Mouse (Mus musculus): ENCODE results near the gene March10. TPM values are rescaled to one million over a fixed set of nuclear protein-coding genes. Genes with fewer than 3 reads are reported as not detected.

Gene March10
- polyA plus RNA-seq, 1 experiment = not detected

DNA sequence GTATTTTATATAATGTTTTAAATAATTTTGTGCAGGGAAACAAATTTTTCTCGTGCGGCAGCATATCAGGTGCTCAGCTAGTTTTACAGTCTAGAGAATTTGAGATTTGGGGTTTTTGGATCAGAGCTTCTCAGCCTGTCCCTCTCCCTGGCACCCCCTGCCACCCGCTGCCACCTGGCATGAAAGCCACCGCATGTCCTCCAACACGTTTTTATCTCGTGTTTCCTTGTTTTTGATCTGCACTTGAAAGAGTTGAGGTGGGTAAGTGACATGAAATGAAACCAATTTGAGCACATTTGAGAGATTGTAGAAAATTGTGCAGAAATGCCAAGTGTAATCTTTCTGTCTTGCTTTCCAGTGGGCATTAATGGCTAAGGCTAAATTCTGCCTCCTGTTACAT lies 11.6 kb downstream of the March10 start:
- 73% methylated on average over 6 of the region's 6 CpGs for WGBS
- Histone ChIP-seq H3K4me1 (ENCODE audit: control insufficient read depth, insufficient read depth, low read length) (peaks cover 10% of the 10 kb centered on the region), H3K27ac (ENCODE audit: insufficient read depth, low read depth, low read length) (no peak overlapping the region), H3K4me3 (ENCODE audit: insufficient read depth, low read depth, low read length) (no peak overlapping the region)
- TF ChIP-seq CTCF (IDR thresholded peaks at IDR 0.05; ENCODE audit: insufficient read depth, low read depth, low read length) = no peak

DNA sequence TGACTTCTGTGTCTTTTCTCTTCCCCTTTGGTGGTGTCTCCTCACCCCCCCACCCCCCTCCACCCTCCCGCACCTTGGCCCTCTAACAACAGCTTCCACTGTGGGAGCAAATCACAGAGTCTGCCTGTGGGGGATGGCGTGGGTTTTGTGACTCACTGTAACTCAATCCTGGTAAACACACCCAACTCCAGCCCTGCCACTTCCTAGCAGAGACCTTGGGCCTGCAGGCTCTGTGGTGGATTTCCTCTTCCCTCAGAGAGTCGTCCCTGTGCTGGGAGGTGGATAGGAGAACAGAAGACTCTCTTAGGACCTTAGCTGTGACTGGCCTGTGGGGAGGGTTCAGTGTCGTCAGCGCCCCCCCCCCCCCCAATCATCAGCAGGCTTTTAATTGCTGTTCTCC lies 13.0 kb downstream of the March10 start:
- Histone ChIP-seq H3K4me1 (ENCODE audit: control insufficient read depth, insufficient read depth, low read length) (peaks cover 10% of the 10 kb centered on the region), H3K4me3 (ENCODE audit: insufficient read depth, low read depth, low read length) (no peak overlapping the region), H3K27ac (ENCODE audit: insufficient read depth, low read depth, low read length) (no peak overlapping the region)
- TF ChIP-seq POLR2A (IDR thresholded peaks at IDR 0.05; ENCODE audit: insufficient read depth, low read depth, low read length) = no peak
- no peak for TF ChIP-seq CTCF (IDR thresholded peaks at IDR 0.05; ENCODE audit: insufficient read depth, low read depth, low read length)
- 40% methylated on average over 5 of the region's 5 CpGs for WGBS

DNA sequence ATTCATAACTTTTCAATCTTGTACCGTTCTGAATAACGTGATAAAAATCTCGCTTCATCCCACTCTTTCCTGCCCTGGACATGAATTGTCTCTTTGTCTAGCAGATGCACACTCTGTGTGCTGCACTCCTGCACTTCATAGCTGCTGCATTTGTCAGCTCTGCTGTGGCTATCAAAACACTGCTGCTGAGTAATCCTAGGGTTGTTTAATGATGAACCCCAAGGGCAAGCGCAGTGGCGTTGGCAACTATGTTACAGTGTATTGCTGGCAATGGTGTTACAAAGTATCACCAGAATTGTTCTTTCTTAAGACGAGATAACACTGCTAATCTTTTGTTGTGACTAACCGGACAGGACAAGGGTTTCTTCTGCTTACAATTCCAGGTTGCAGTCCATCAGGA lies 16.7 kb downstream of the March10 start:
- 71% methylated on average over 7 of the region's 7 CpGs for WGBS

DNA sequence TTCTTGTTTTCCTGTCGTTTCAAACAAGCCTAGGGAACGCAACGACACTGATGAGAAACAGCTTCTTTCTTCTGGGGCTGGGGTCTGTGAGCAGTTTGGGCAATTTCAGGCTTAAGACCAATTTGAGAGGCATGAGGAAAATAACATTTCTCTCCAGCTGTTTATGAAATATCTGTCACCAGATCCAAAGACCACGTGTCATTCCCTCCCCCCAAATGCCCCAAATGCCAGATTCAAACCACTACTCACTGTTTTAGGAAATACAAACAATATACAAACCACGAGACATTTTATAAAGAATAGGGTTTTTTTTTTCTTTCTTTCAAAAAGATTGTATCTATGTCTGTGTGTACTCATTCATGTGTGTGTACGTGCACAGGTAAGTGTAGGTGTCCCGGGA lies 17.6 kb downstream of the March10 start:
- WGBS = 82% methylated on average over 7 of the region's 7 CpGs
- TF ChIP-seq POLR2A (IDR thresholded peaks at IDR 0.05; ENCODE audit: insufficient read depth, low read depth, low read length) (no peak), CTCF (IDR thresholded peaks at IDR 0.05; ENCODE audit: insufficient read depth, low read depth, low read length) (no peak)
- no peak overlapping the region for H3K4me3 ChIP-seq (ENCODE audit: insufficient read depth, low read depth, low read length)
- H3K27ac ChIP-seq (ENCODE audit: insufficient read depth, low read depth, low read length) = no peak overlapping the region
- H3K4me1 ChIP-seq (ENCODE audit: control insufficient read depth, insufficient read depth, low read length) = peaks cover 8% of the 10 kb centered on the region

More for the DNA sequence above, 16.7 kb downstream of the March10 start:
- H3K27ac ChIP-seq (ENCODE audit: insufficient read depth, low read depth, low read length) = no peak overlapping the region
- TF ChIP-seq POLR2A (IDR thresholded peaks at IDR 0.05; ENCODE audit: insufficient read depth, low read depth, low read length) = no peak
- TF ChIP-seq CTCF (IDR thresholded peaks at IDR 0.05; ENCODE audit: insufficient read depth, low read depth, low read length) = no peak
- no peak overlapping the region for H3K4me3 ChIP-seq (ENCODE audit: insufficient read depth, low read depth, low read length)
- H3K4me1 ChIP-seq (ENCODE audit: control insufficient read depth, insufficient read depth, low read length) = peaks cover 8% of the 10 kb centered on the region

DNA sequence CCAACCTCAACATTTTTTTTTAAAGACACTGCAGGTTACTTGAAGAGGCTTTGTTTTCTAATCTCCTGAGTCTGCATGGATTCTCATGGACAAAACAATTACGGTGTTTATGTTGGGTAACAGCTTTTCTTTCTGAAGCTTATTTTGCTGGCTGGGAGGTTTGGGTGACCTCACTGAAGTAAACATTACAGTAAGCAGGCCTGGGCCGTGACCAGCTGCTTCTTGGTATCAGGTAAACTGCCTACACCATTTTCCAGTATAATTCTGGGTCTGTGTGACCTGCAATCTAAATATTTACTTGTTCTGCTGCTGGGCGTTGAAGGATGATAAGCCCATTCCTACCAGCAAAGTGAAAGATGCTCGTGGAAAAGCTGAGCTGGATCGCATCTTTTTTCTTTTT lies 30.1 kb downstream of the March10 start:
- no peak for TF ChIP-seq CTCF (IDR thresholded peaks at IDR 0.05; ENCODE audit: insufficient read depth, low read depth, low read length)
- no peak for TF ChIP-seq POLR2A (IDR thresholded peaks at IDR 0.05; ENCODE audit: insufficient read depth, low read depth, low read length)

DNA sequence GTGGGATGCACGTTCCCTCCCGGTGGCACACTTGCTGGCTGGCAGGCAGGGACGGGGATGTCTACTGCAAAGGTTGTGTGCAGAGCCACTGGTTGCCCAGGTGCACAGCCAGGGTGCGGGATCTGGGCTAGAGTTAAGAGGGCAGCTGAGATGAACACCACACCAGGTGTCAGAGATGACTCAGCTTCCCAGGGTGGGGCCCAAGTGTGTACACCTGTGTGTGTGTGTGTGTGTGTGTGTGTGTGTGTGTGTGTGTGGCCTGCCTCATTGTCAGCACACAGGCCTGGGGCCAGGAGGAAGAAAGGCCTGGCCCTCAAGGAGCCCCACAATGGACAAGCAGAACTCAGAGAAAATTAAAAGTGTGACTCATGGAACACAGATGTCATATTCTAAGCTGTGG lies 31.9 kb downstream of the March10 start:
- 90% methylated on average over 4 of the region's 4 CpGs for WGBS
- Histone ChIP-seq H3K27ac (ENCODE audit: insufficient read depth, low read depth, low read length) (no peak overlapping the region), H3K4me1 (ENCODE audit: control insufficient read depth, insufficient read depth, low read length) (peaks cover 12% of the 10 kb centered on the region; the same call in 1 of the 2 replicates), H3K4me3 (ENCODE audit: insufficient read depth, low read depth, low read length) (no peak overlapping the region)
- TF ChIP-seq POLR2A (IDR thresholded peaks at IDR 0.05; ENCODE audit: insufficient read depth, low read depth, low read length) (no peak), CTCF (IDR thresholded peaks at IDR 0.05; ENCODE audit: insufficient read depth, low read depth, low read length) (no peak)

More for the DNA sequence above, 30.1 kb downstream of the March10 start:
- H3K4me1 ChIP-seq (ENCODE audit: control insufficient read depth, insufficient read depth, low read length) = 0 out of 2 replicates have a peak, but pooled peaks cover 3% of the 10 kb centered on the region
- H3K27ac ChIP-seq (ENCODE audit: insufficient read depth, low read depth, low read length) = no peak overlapping the region
- H3K4me3 ChIP-seq (ENCODE audit: insufficient read depth, low read depth, low read length) = no peak overlapping the region
- WGBS = 62% methylated on average over 5 of the region's 5 CpGs

DNA sequence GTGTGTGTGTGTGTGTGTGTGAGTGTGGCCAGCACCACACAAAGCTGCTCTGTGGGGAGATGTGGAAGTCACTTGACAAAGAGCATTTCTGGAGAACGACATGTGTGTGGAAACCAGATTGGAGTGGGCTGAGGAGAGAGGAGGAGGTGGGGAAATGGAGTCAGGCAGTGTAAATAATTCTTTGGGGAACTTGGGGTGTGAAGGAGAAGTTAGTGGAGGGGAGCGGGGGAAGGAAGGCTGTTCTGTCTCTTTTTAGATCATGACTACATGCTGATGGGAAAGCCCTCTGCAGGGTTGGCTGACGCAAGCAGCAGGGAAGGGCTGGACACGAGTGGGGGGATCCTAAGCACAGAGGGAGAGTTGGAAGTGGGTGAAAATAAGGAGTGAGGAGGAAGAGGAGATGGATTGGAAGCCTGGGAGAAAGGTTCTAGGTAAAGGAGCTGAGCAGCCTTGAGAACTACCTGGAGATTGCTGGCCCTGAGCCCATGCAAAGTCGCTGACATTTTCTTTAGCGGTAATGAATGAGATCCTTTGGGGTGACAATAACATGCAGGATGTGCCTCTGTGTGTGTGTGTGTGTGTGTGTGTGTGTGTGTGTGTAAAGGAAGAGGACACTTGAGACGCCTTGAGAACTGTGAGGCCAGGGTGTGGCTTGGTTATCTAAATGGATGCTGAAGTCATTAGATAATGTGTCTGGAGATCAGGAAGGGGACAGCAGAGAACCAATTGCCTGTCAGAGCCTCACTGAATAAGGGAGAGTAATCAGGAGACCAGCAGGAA lies 35.7 kb downstream of the March10 start:
- no peak overlapping the region for H3K4me3 ChIP-seq (ENCODE audit: insufficient read depth, low read depth, low read length)
- 38% methylated on average over 7 of the region's 7 CpGs for WGBS
- no peak for TF ChIP-seq CTCF (IDR thresholded peaks at IDR 0.05; ENCODE audit: insufficient read depth, low read depth, low read length)
- no peak for TF ChIP-seq POLR2A (IDR thresholded peaks at IDR 0.05; ENCODE audit: insufficient read depth, low read depth, low read length)
- peak overlapping the region; percentile 72 for H3K27ac ChIP-seq (ENCODE audit: insufficient read depth, low read depth, low read length)
- peaks cover 12% of the 10 kb centered on the region; the same call in 1 of the 2 replicates for H3K4me1 ChIP-seq (ENCODE audit: control insufficient read depth, insufficient read depth, low read length)

DNA sequence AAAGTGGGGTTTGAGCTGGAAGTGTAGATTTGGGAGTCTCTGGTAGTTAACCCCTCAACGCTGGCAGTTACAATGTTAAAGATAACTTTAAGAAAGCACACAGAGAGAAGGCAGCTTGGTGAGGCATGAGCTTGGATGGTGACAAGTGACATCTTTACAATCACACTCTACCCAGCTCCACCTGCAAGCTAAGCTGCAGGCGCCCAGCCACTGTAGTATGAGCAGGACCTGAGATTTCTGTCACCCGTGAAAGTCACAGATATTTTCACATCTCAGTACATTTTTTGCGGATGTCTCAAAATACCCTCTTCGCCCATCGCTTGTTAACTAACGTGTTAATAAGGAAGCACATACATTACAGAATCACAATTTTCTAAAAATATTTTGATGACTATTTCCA lies 36.6 kb downstream of the March10 start:
- H3K27ac ChIP-seq (ENCODE audit: insufficient read depth, low read depth, low read length) = no peak overlapping the region
- 61% methylated on average over 7 of the region's 7 CpGs for WGBS

DNA sequence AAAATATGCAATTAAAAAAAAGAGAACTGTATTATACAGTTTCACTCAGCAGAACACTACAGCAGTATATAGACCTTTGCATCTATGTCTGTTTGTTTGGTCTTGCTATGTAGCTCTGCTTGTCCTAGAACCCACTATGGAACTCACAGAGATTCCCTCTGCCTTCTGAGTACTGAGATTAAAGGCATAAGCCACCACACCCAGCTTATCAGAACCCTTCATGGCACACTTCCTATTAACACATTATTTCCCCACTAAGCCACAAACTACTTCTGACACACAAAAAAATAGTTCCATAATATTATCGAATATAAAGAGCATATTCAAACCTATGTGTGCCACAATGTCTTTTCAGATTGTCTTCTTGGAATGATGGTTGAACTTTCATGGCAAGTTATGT lies 42.5 kb downstream of the March10 start:
- H3K27ac ChIP-seq (ENCODE audit: insufficient read depth, low read depth, low read length) = no peak overlapping the region
- TF ChIP-seq POLR2A (IDR thresholded peaks at IDR 0.05; ENCODE audit: insufficient read depth, low read depth, low read length) (no peak), CTCF (IDR thresholded peaks at IDR 0.05; ENCODE audit: insufficient read depth, low read depth, low read length) (no peak)
- H3K4me1 ChIP-seq (ENCODE audit: control insufficient read depth, insufficient read depth, low read length) = no peaks in the 10 kb centered on the region; the same call in 1 of the 2 replicates
- no peak overlapping the region for H3K4me3 ChIP-seq (ENCODE audit: insufficient read depth, low read depth, low read length)
- WGBS = 98% methylated on average over 1 of the region's 1 CpGs

More for the DNA sequence above, 36.6 kb downstream of the March10 start:
- Histone ChIP-seq H3K4me1 (ENCODE audit: control insufficient read depth, insufficient read depth, low read length) (peaks cover 12% of the 10 kb centered on the region; the same call in 1 of the 2 replicates), H3K4me3 (ENCODE audit: insufficient read depth, low read depth, low read length) (no peak overlapping the region)
- TF ChIP-seq CTCF (IDR thresholded peaks at IDR 0.05; ENCODE audit: insufficient read depth, low read depth, low read length) (no peak), POLR2A (IDR thresholded peaks at IDR 0.05; ENCODE audit: insufficient read depth, low read depth, low read length) (no peak)

All from olfactory bulb, adult 2 months (tissue).